Mouse (Mus musculus): ENCODE measurements around the gene L2hgdh. TPM values are rescaled to one million over a fixed set of nuclear protein-coding genes. Genes with fewer than 3 reads are reported as not detected.

Gene L2hgdh
- total RNA-seq (2023) = 10 to 100 TPM in 1 of 2 experiments, 1 to 10 TPM in 1; 9.8 to 10.6 TPM

GRCm38 (mm10) chr12:69724711-69725460 lies at the start of gene L2hgdh, which contains the start of gene Atp5s:
TSS of gene L2hgdh (minus strand) at chr12:69724873.
TSS of gene Atp5s (plus strand) at chr12:69724950.

DNA sequence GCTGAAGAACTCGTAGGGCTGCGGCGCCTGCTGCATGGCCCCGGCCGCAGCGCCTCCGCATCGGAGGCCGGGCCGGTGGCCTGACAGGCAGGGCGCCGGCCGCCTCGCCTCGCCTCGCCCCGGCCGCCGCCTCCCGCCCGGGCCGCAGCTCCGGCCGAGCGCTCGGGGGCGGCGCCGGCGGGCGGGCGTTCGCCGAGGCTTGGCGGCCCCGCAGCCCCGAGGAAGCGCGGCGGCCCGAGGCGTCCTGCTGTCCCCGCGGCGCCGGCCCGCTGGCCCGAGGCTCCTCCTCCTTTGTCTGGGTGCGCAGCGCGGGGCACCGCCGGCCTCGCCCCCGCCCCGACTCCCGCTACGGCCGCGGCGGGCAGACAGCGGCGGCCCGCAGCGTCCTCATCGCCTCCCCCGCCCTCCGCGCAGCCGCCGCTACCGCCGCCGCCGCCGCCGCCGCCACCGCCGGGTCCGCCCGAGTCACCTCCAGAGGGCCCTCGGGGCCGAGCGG lies 43.1 kb downstream of the L2hgdh start, which contains the start of gene Sos2:
TSS of gene Sos2 (minus strand) at position 287 of the 496 bp plus-strand sequence.

Other genes starting within 250 kb of the L2hgdh start
- 10 to 100 TPM; 14.3 to 15.8 TPM for gene Vcpkmt, start 141.8 kb downstream of the L2hgdh start, total RNA-seq (2023)
- 10 to 100 TPM; 30.3 to 31.7 TPM for gene Sos2, start 43.0 kb downstream of the L2hgdh start, total RNA-seq (2023)
- 10 to 100 TPM in 1 of 2 experiments, 1 to 10 TPM in 1; 9.8 to 12.5 TPM for gene Atp5s, start 77 bp upstream of the L2hgdh start, total RNA-seq (2023)
- 10 to 100 TPM; 14.1 to 15.1 TPM for gene Cdkl1, start 66.4 kb upstream of the L2hgdh start, total RNA-seq (2023)
- 1 to 10 TPM; 2.0 to 6.2 TPM for gene Atl1, start 167.7 kb upstream of the L2hgdh start, total RNA-seq (2023)
- gene Map4k5, start 168.3 kb upstream of the L2hgdh start, total RNA-seq (2023) = 10 to 100 TPM; 57.6 to 63.0 TPM

Measured in B cell, adult 67 days (primary cell).